19 mouse cellular contexts compared by ENCODE assay signal in the genomic region with DNA sequence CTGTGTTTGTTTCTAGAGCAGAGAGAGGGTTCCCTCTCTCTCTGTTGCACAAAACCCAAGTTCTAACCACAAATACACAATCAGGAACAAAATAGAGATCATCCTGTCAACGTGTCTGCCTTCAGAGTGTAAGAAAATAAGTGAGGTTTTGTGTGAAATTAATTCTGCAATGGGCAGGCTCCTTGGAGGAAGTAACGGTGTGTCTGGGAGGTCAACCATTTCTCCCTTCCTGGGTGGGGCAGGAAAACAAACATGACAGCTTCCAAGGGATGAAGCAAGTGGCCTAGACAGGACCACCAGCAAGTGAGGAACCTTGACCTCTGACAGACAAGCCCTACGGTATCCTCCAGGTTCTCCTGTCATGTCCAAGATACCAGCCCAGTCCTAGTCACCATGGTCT. TPM values are rescaled to one million over a fixed set of nuclear protein-coding genes. Genes with fewer than 3 reads are reported as not detected.
A peak's percentile ranks its signal among the peaks of the same experiment; 100 is the strongest.
DNase-seq lines count a peak whose midpoint lies in the region; ATAC-seq lines count a peak whose summit lies in the region.
"Had no signal": no experiment of that assay in that cellular context is flagged by ENCODE, and none has a peak within 500 bp of the region (broad histone marks: within the 10 kb centered on the region; RNA-seq: fewer than 3 reads in every experiment).

No protein-coding gene starts in this region.

- intact Hi-C loops in heart, postnatal 25 days (cut with DNase I): no loop called here

- no peaks in the 10 kb centered on the region for H3K9me3 ChIP-seq in liver, embryonic 11.5 days (ENCODE audit: control insufficient read depth, low read length)
- H3K9me3 ChIP-seq: heart, embryonic 15.5 days; hindbrain, embryonic 15.5 days had no signal

- no peak overlapping the region for H3K4me3 ChIP-seq in liver, embryonic 11.5 days (ENCODE audit: low read depth, low read length)
- H3K4me3 ChIP-seq: embryonic facial prominence, embryonic 15.5 days; erythroblast, embryonic 14.5 days; heart, embryonic 15.5 days; hindbrain, embryonic 15.5 days had no signal

- H3K4me2 ChIP-seq in liver, embryonic 11.5 days: no peak overlapping the region
- H3K4me2 ChIP-seq: embryonic facial prominence, embryonic 15.5 days; heart, embryonic 15.5 days; hindbrain, embryonic 15.5 days had no signal

- no peak for ATAC-seq in liver, embryonic 11.5 days (replicated peaks; ENCODE audit: low FRiP score)
- peak; percentile 27; the same call in 1 of the 2 replicates for ATAC-seq in common myeloid progenitor, adult 5-6 weeks (replicated peaks; ENCODE audit: low read depth, poor library complexity, severe bottlenecking)
- ATAC-seq: forebrain, embryonic 16.5 days had no signal

- 48% methylated on average over 3 of the region's 3 CpGs for WGBS in liver, embryonic 11.5 days

- peak; percentile 50 for DNase-seq in heart, adult 11 months
- DNase-seq in heart, postnatal 25 days (ENCODE audit: low spot score): no peak
- DNase-seq in liver, embryonic 11.5 days (ENCODE audit: low spot score): peak; percentile 22
- DNase-seq in liver: no peak
- DNase-seq in naive thymus-derived CD4-positive, alpha-beta T cell, adult 2 months (ENCODE audit: low read depth): peak; percentile 26
- DNase-seq in right cerebral cortex, adult 18-20 months: no peak
- DNase-seq in c-Kit-positive CD71-positive TER-119-positive erythroid progenitor cells, embryonic 14.5 days (ENCODE audit: low spot score): no peak
- DNase-seq: adrenal gland, postnatal 10 days; cerebellum, adult 2 months; cerebellum, postnatal 10 days; embryo, embryonic 11 days; gastrocnemius, postnatal 10 days; heart, postnatal 14 days had no signal

- H3K36me3 ChIP-seq in liver, embryonic 11.5 days (ENCODE audit: control insufficient read depth, insufficient read depth, low read length): no peaks in the 10 kb centered on the region
- H3K36me3 ChIP-seq: embryonic facial prominence, embryonic 15.5 days; heart, embryonic 15.5 days; hindbrain, embryonic 15.5 days had no signal

- no peaks in the 10 kb centered on the region for H3K27me3 ChIP-seq in liver, embryonic 11.5 days (replicated peaks; ENCODE audit: control insufficient read depth, insufficient read depth, low read length)
- H3K27me3 ChIP-seq: embryonic facial prominence, embryonic 15.5 days; heart, embryonic 15.5 days; hindbrain, embryonic 15.5 days had no signal

- H3K9ac ChIP-seq in liver, embryonic 11.5 days (ENCODE audit: low read depth, low read length): no peak overlapping the region
- H3K9ac ChIP-seq: embryonic facial prominence, embryonic 15.5 days; heart, embryonic 15.5 days; hindbrain, embryonic 15.5 days had no signal

- H3K4me1 ChIP-seq in liver, embryonic 11.5 days (replicated peaks; ENCODE audit: control insufficient read depth, insufficient read depth, low read length): peaks cover 11% of the 10 kb centered on the region
- H3K4me1 ChIP-seq: hindbrain, embryonic 15.5 days had no signal

- no peak overlapping the region for H3K27ac ChIP-seq in liver, embryonic 11.5 days (ENCODE audit: low read depth, low read length)
- H3K27ac ChIP-seq: embryonic facial prominence, embryonic 15.5 days; heart, embryonic 15.5 days; hindbrain, embryonic 15.5 days had no signal

RNA-seq across cellular contexts. Expression of a gene that starts 46.2 kb away (rescaled TPM):
- total RNA-seq in heart, postnatal 25 days (2021): 1 to 10 TPM in 1 of 2 experiments, under 1 TPM in 1; 0.65 to 1.2 TPM
- 55.0 and 55.3 TPM in 2 replicates for polyA plus RNA-seq in liver, embryonic 11.5 days (2014; fragmentation: Nextera tagmentation; extraction: Ambion mirVana)
- total RNA-seq in common myeloid progenitor, adult 5-6 weeks (2017): 36.8 and 47.8 TPM in 2 replicates

Comparison
In these comparisons a context has a peak if more than half of its experiments do, and no peak if none do; other contexts are left out.
1. DNase-seq: peak in heart, adult 11 months (single experiment), liver, embryonic 11.5 days (single experiment) and naive thymus-derived CD4-positive, alpha-beta T cell, adult 2 months (single experiment); none in heart, postnatal 25 days (single experiment), liver (single experiment), right cerebral cortex, adult 18-20 months (single experiment) and c-Kit-positive CD71-positive TER-119-positive erythroid progenitor cells, embryonic 14.5 days (single experiment).
2. RNA of a gene that starts 46.2 kb away (total RNA-seq): 36.8 to 47.8 TPM in common myeloid progenitor, adult 5-6 weeks; 0.65 to 1.2 TPM in heart, postnatal 25 days; every median in the first group is over 10 times any median in the second.